8 mouse cellular contexts compared by ENCODE assay signal in the genomic region with DNA sequence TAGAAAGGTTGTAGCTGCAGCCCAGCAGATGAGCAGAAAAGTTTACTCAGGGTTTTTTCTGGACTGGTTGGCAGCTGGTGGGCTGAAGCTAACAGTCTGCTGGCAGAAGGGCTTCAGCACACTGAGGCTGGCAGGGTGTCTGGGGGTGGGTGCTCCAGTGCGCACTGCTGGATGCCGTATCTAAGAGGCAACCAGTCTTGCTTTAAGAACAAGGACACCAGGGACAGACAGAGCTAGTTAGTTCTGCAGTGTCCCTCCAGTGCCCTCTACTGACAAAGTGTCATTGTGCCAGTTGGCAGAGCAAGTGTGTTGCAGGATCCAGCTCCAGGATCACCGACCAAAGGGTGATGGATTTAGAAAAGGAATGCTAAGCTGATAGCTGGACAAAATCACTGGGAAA. TPM values are rescaled to one million over a fixed set of nuclear protein-coding genes. Genes with fewer than 3 reads are reported as not detected.
DNase-seq lines count a peak whose midpoint lies in the region; ATAC-seq and TF ChIP-seq lines count a peak whose summit lies in the region.

No protein-coding gene starts in this region.

- peak; percentile 2 for DNase-seq in thymus, postnatal 25 days
- no peak for DNase-seq in thymus, postnatal 14 days
- DNase-seq in cerebellum, postnatal 36 days = peak; percentile 59 to 67
- peak; percentile 48 for DNase-seq in gastrocnemius, postnatal 14 days
- peak; percentile 60 for DNase-seq in limb, embryonic 14.5 days (ENCODE audit: low spot score)

- H3K36me3 ChIP-seq in kidney, embryonic 14.5 days (ENCODE audit: control insufficient read depth, insufficient read depth, low read length) = no peaks in the 10 kb centered on the region
- no peaks in the 10 kb centered on the region for H3K36me3 ChIP-seq in limb, embryonic 14.5 days (ENCODE audit: control insufficient read depth, insufficient read depth, low read length)
- no peaks in the 10 kb centered on the region for H3K36me3 ChIP-seq in neural tube, embryonic 12.5 days

- no peak overlapping the region for H3K4me2 ChIP-seq in kidney, embryonic 14.5 days (replicated peaks; ENCODE audit: low read depth, low read length)
- H3K4me2 ChIP-seq in limb, embryonic 14.5 days (replicated peaks; ENCODE audit: low read depth, low read length, severe bottlenecking) = no peak overlapping the region
- H3K4me2 ChIP-seq in neural tube, embryonic 12.5 days (replicated peaks) = no peak overlapping the region

- no peaks in the 10 kb centered on the region for H3K27me3 ChIP-seq in kidney, embryonic 14.5 days (ENCODE audit: control insufficient read depth, insufficient read depth, low read length)
- H3K27me3 ChIP-seq in limb, embryonic 14.5 days (ENCODE audit: control insufficient read depth, insufficient read depth, low read length) = no peaks in the 10 kb centered on the region
- H3K27me3 ChIP-seq in neural tube, embryonic 12.5 days (replicated peaks) = no peaks in the 10 kb centered on the region

- intact Hi-C loops in gastrocnemius, postnatal 14 days (cut with DNase I; ENCODE audit: low total_unique reads) = loop anchor here (5.0 kb wide), 1 partner anchor 99 kb away; no protein-coding TSS in a partner anchor

- no peaks in the 10 kb centered on the region for H3K4me1 ChIP-seq in kidney, embryonic 14.5 days (ENCODE audit: control insufficient read depth, insufficient read depth, low read length)
- no peaks in the 10 kb centered on the region for H3K4me1 ChIP-seq in limb, embryonic 14.5 days (ENCODE audit: control insufficient read depth, insufficient read depth, low read length)
- H3K4me1 ChIP-seq in neural tube, embryonic 12.5 days = peaks cover 6% of the 10 kb centered on the region; the same call in 1 of the 2 replicates

- ATAC-seq in kidney, embryonic 14.5 days (ENCODE audit: low FRiP score, low TSS enrichment) = peak; percentile 85; the same call in 1 of the 2 replicates
- ATAC-seq in limb, embryonic 14.5 days (ENCODE audit: low FRiP score, low read depth) = no peak
- peak; percentile 61; the same call in 1 of the 2 replicates for ATAC-seq in neural tube, embryonic 12.5 days (ENCODE audit: low FRiP score, low read depth)
- ATAC-seq in CD4-positive, CD25-positive, alpha-beta regulatory T cell, adult 4 months = no peak

- H3K27ac ChIP-seq in kidney, embryonic 14.5 days (ENCODE audit: low read depth, low read length) = no peak overlapping the region
- H3K27ac ChIP-seq in limb, embryonic 14.5 days (replicated peaks; ENCODE audit: low read depth, low read length) = no peak overlapping the region
- no peak overlapping the region for H3K27ac ChIP-seq in neural tube, embryonic 12.5 days

- WGBS in kidney, embryonic 14.5 days = 15% methylated on average over 3 of the region's 3 CpGs
- 9% methylated on average over 3 of the region's 3 CpGs for WGBS in limb, embryonic 14.5 days
- WGBS in neural tube, embryonic 12.5 days = 15% methylated on average over 3 of the region's 3 CpGs

- no peak overlapping the region for H3K4me3 ChIP-seq in kidney, embryonic 14.5 days (ENCODE audit: low read length)
- no peak overlapping the region for H3K4me3 ChIP-seq in limb, embryonic 14.5 days (replicated peaks; ENCODE audit: low read length)
- H3K4me3 ChIP-seq in neural tube, embryonic 12.5 days = no peak overlapping the region

- no peak overlapping the region for H3K9ac ChIP-seq in kidney, embryonic 14.5 days (ENCODE audit: low read depth, low read length)
- no peak overlapping the region for H3K9ac ChIP-seq in limb, embryonic 14.5 days (ENCODE audit: low read depth, low read length, severe bottlenecking)
- no peak overlapping the region for H3K9ac ChIP-seq in neural tube, embryonic 12.5 days

- TF ChIP-seq POLR2A in limb, embryonic 14.5 days (IDR thresholded peaks at IDR 0.05; ENCODE audit: borderline replicate concordance, extremely low read depth, insufficient read depth, insufficient read length) = no peak

- no peaks in the 10 kb centered on the region for H3K9me3 ChIP-seq in kidney, embryonic 14.5 days (ENCODE audit: control insufficient read depth, low read length)
- no peaks in the 10 kb centered on the region for H3K9me3 ChIP-seq in limb, embryonic 14.5 days (ENCODE audit: control insufficient read depth, low read length)
- no peaks in the 10 kb centered on the region for H3K9me3 ChIP-seq in neural tube, embryonic 12.5 days

RNA-seq across cellular contexts. Expression of gene Spp1, which starts 11.2 kb away (rescaled TPM):
- total RNA-seq in gastrocnemius, postnatal 14 days (2021) = 1 to 10 TPM in 1 of 2 experiments, under 1 TPM in 1; 0.58 to 4.2 TPM
- 6.5 and 6.7 TPM in 2 replicates for polyA plus RNA-seq in kidney, embryonic 14.5 days (2014; fragmentation: Nextera tagmentation; extraction: Ambion mirVana)
- 78.3 and 102 TPM in 2 replicates for polyA plus RNA-seq in limb, embryonic 14.5 days (2012; rRNA removed)
- 132 and 195 TPM in 2 replicates for polyA plus RNA-seq in limb, embryonic 14.5 days (2014; fragmentation: Nextera tagmentation; extraction: Ambion mirVana)
- polyA plus RNA-seq in neural tube, embryonic 12.5 days (2016; fragmentation: Nextera tagmentation; extraction: Ambion mirVana) = 4.3 and 4.7 TPM in 2 replicates
- polyA plus RNA-seq in CD4-positive, CD25-positive, alpha-beta regulatory T cell, adult 4 months (2017; shearing (Covaris generic)) = 1 to 10 TPM in 1 of 2 experiments, not detected in 1; 2.7 TPM

RNA-seq across cellular contexts. Expression of gene Pkd2, which starts 13.1 kb away (rescaled TPM):
- total RNA-seq in gastrocnemius, postnatal 14 days (2021) = 10 to 100 TPM; 19.6 to 21.1 TPM
- 15.3 and 29.3 TPM in 2 replicates for polyA plus RNA-seq in kidney, embryonic 14.5 days (2014; fragmentation: Nextera tagmentation; extraction: Ambion mirVana)
- 84.4 and 86.0 TPM in 2 replicates for polyA plus RNA-seq in limb, embryonic 14.5 days (2012; rRNA removed)
- polyA plus RNA-seq in limb, embryonic 14.5 days (2014; fragmentation: Nextera tagmentation; extraction: Ambion mirVana) = 32.6 and 38.2 TPM in 2 replicates
- polyA plus RNA-seq in neural tube, embryonic 12.5 days (2016; fragmentation: Nextera tagmentation; extraction: Ambion mirVana) = 16.2 and 16.3 TPM in 2 replicates
- under 1 TPM; 0.05 to 0.15 TPM for polyA plus RNA-seq in CD4-positive, CD25-positive, alpha-beta regulatory T cell, adult 4 months (2017; shearing (Covaris generic))

Comparison
In these comparisons a context has a peak if more than half of its experiments do, and no peak if none do; other contexts are left out.
1. ATAC-seq: peak in kidney, embryonic 14.5 days (single experiment) and neural tube, embryonic 12.5 days (single experiment); none in limb, embryonic 14.5 days (single experiment) and CD4-positive, CD25-positive, alpha-beta regulatory T cell, adult 4 months (single experiment).
2. RNA of gene Spp1, which starts 11.2 kb away (polyA plus RNA-seq): 78.3 to 195 TPM in limb, embryonic 14.5 days; 6.5 to 6.7 TPM in kidney, embryonic 14.5 days, 4.3 to 4.7 TPM in neural tube, embryonic 12.5 days and 2.7 TPM in CD4-positive, CD25-positive, alpha-beta regulatory T cell, adult 4 months; every median in the first group is over 10 times any median in the second.
3. RNA of gene Pkd2, which starts 13.1 kb away (polyA plus RNA-seq): 32.6 to 86.0 TPM in limb, embryonic 14.5 days, 15.3 to 29.3 TPM in kidney, embryonic 14.5 days and 16.2 to 16.3 TPM in neural tube, embryonic 12.5 days; 0.05 to 0.15 TPM in CD4-positive, CD25-positive, alpha-beta regulatory T cell, adult 4 months; every median in the first group is over 10 times any median in the second.